Mouse (Mus musculus): ENCODE data around the gene Lhfp. TPM values are rescaled to one million over a fixed set of nuclear protein-coding genes. Genes with fewer than 3 reads are reported as not detected.

The Lhfp gene
- polyA plus RNA-seq, 1 experiment from 2014 or later = 50.7 TPM

DNA sequence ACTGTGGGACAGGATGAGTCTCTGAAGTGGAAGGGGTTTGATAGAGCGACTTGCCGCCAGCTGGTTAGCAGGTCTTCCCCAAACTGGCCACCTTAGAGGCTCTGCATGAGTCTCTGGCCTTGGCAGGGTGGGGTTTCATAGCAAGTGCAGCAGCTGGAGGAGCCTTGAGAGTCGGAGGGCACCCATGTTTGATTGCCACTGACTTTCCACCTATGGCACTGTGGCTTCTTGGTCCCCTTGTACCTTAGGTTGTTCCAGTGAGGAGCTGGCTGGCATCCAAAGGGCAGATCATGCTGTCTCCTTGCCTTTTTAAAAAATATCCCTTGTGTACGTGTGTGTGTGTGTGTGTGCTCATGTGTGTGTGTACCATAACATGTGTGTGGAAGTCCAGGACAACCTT is 152.1 kb downstream of the Lhfp start:
- ATAC-seq (ENCODE audit: low FRiP score, low read depth) = no peak
- no peak overlapping the region for H3K27ac ChIP-seq
- H3K9me3 ChIP-seq = no peaks in the 10 kb centered on the region
- no peak overlapping the region for H3K9ac ChIP-seq
- 84% methylated on average over 4 of the region's 4 CpGs for WGBS
- peaks cover 4% of the 10 kb centered on the region; the same call in 1 of the 2 replicates for H3K4me1 ChIP-seq
- no peaks in the 10 kb centered on the region for H3K36me3 ChIP-seq
- no peak overlapping the region for H3K4me2 ChIP-seq (replicated peaks)
- no peak overlapping the region for H3K4me3 ChIP-seq
- no peaks in the 10 kb centered on the region for H3K27me3 ChIP-seq (replicated peaks)

DNA sequence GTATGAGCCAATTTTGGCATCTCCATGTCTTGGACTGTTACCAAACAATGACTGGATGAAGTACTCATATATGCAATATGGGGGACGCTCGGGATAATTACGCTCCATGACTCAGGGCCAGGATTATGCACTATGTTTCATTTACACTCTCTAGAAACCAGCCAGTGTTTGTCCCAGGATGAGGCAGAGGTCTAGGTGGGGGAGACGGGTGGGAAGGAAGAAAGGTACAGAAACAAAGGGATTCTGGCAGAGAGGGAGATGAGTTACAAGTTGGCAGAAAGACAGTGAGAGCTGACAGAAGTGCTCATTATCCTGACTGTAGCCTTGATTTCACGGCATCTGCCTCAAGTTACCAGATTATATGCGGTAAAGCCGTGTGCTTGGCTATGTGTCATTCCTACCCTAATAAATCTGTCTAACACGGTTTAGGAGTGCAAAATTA is 154.4 kb downstream of the Lhfp start:
- Histone ChIP-seq H3K9ac (no peak overlapping the region), H3K4me1 (peaks cover 4% of the 10 kb centered on the region; the same call in 1 of the 2 replicates), H3K9me3 (no peaks in the 10 kb centered on the region), H3K27me3 (replicated peaks) (no peaks in the 10 kb centered on the region), H3K4me2 (replicated peaks) (no peak overlapping the region), H3K27ac (no peak overlapping the region), H3K4me3 (no peak overlapping the region), H3K36me3 (no peaks in the 10 kb centered on the region)
- ATAC-seq (ENCODE audit: low FRiP score, low read depth) = peak; percentile 37; the same call in 1 of the 2 replicates
- WGBS = 59% methylated on average over 8 of the region's 8 CpGs

DNA sequence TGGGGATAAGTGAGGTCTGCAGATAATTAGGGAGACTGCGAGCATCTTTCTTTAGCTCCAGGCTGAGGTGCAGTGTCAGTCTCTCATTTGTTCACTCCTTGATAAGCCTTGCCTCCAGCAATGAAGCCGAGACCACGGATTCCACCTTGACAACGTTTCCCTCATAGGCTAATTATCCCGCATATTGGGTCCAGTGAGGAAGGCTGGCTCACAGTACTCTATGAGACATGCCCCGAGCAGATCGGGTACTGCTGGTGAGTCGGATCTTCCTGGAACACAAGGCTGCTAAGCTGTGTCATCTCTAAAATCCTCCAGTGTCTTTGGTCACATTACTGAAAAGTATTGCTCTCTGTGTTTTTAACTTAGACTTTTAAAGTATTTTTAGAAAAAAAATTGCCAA is 158.8 kb downstream of the Lhfp start:
- H3K4me1 ChIP-seq = peaks cover 39% of the 10 kb centered on the region
- no peak overlapping the region for H3K9ac ChIP-seq
- no peaks in the 10 kb centered on the region for H3K36me3 ChIP-seq
- H3K27me3 ChIP-seq (replicated peaks) = no peaks in the 10 kb centered on the region
- H3K4me2 ChIP-seq (replicated peaks) = no peak overlapping the region
- no peak for ATAC-seq (ENCODE audit: low FRiP score, low read depth)
- no peak overlapping the region for H3K4me3 ChIP-seq
- no peaks in the 10 kb centered on the region for H3K9me3 ChIP-seq
- 87% methylated on average over 8 of the region's 8 CpGs for WGBS
- H3K27ac ChIP-seq = no peak overlapping the region

DNA sequence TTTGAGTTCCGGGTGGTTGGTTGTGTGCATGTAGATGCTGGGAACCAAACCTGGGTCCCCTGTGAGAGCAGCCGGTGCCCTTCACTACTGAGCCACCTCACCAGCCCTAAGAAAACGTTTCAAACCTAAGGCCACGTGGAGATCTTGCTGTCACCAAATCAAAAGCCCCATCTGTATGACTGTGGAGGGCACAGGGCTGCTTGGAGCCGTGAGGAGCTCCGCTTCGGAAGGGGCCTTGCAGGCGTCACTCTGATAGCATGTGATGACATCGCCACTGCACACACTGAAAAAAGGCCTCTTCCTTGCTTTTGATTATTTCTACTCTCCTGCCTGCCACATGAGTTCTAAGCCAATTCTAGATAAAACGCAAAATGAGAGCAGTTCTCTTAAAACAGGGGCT is 159.5 kb downstream of the Lhfp start:
- no peaks in the 10 kb centered on the region for H3K27me3 ChIP-seq (replicated peaks)
- no peaks in the 10 kb centered on the region for H3K9me3 ChIP-seq
- no peaks in the 10 kb centered on the region for H3K36me3 ChIP-seq
- H3K4me3 ChIP-seq = no peak overlapping the region
- 77% methylated on average over 10 of the region's 10 CpGs for WGBS
- H3K4me1 ChIP-seq = peaks cover 38% of the 10 kb centered on the region
- no peak overlapping the region for H3K27ac ChIP-seq
- no peak overlapping the region for H3K9ac ChIP-seq
- no peak for ATAC-seq (ENCODE audit: low FRiP score, low read depth)
- no peak overlapping the region for H3K4me2 ChIP-seq (replicated peaks)

DNA sequence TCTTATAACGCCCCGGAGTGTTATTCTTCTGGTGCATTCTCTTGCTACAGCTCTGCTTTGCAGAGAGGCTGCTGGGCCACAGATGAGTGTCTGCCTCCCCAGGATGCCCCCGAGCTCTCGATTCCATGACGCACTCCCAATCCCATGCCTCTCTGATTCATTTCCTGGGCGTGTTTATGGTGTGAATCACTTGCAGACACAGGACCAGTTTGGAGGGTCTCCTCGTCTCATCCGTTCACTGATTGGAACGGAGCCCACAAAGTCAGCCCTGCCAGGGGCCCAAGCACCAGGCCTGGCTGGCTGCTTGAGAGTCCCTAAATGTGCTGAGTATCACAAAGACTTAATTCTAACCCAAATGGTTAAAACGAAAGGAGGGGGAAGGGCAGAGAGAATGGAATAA is 160.3 kb downstream of the Lhfp start:
- H3K4me3 ChIP-seq = no peak overlapping the region
- no peak overlapping the region for H3K27ac ChIP-seq
- H3K9ac ChIP-seq = no peak overlapping the region
- 29% methylated on average over 10 of the region's 10 CpGs for WGBS
- peak overlapping the region; percentile 24; the same call in 1 of the 2 replicates for H3K4me2 ChIP-seq (replicated peaks)
- H3K27me3 ChIP-seq (replicated peaks) = no peaks in the 10 kb centered on the region
- peaks cover 45% of the 10 kb centered on the region for H3K4me1 ChIP-seq
- peak; percentile 74 for ATAC-seq (ENCODE audit: low FRiP score, low read depth)
- no peaks in the 10 kb centered on the region for H3K9me3 ChIP-seq
- no peaks in the 10 kb centered on the region for H3K36me3 ChIP-seq

DNA sequence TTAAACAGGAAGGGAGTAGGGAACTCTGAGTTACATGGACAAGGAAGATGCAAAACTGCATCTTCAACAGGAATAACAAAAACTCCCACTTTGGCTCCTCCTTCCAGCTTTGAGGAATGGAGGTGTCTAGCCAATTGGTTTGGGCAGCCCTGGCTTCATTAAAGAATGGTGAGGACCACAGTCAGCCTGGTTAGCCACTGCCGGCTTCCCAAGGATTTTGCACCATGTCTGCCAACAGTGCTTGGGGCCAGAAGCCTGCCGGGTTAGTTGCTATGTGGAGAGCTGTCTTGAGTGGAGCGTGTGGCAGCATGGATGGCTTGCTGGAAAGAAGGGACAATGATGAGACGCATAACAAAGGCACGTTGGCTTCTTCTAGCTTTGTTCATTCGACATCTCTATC is 160.9 kb downstream of the Lhfp start:
- no peaks in the 10 kb centered on the region for H3K36me3 ChIP-seq
- H3K4me2 ChIP-seq (replicated peaks) = no peak overlapping the region
- no peak overlapping the region for H3K9ac ChIP-seq
- H3K4me3 ChIP-seq = no peak overlapping the region
- H3K27ac ChIP-seq = no peak overlapping the region
- no peaks in the 10 kb centered on the region for H3K27me3 ChIP-seq (replicated peaks)
- ATAC-seq (ENCODE audit: low FRiP score, low read depth) = 0 out of 2 replicates have a peak, but pooled peaks have one; percentile 17
- WGBS = 50% methylated on average over 6 of the region's 6 CpGs
- peaks cover 50% of the 10 kb centered on the region for H3K4me1 ChIP-seq
- H3K9me3 ChIP-seq = no peaks in the 10 kb centered on the region

DNA sequence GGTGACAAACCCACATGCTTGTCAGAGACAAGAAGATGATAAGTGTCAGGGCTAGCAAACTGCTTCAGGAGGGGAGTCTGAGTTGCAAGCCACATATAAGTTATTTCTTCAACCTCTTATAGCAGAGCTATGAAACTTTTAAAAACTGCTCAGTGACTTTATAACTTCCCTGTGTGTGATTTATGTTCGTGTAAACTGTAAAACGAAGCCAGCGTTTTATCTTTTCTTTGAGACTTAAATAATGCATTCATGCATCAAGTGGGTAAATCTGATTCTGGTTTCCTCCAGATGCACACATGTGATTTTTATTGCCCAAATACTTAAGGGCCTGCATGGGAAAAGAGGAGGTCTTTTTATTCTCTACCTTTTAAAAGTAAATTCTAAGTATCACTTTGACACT is 161.4 kb downstream of the Lhfp start:
- Histone ChIP-seq H3K36me3 (no peaks in the 10 kb centered on the region), H3K27ac (no peak overlapping the region), H3K4me1 (peaks cover 51% of the 10 kb centered on the region), H3K4me3 (no peak overlapping the region), H3K9me3 (no peaks in the 10 kb centered on the region), H3K9ac (no peak overlapping the region), H3K27me3 (replicated peaks) (no peaks in the 10 kb centered on the region), H3K4me2 (replicated peaks) (no peak overlapping the region)
- 65% methylated on average over 3 of the region's 3 CpGs for WGBS
- no peak for ATAC-seq (ENCODE audit: low FRiP score, low read depth)

DNA sequence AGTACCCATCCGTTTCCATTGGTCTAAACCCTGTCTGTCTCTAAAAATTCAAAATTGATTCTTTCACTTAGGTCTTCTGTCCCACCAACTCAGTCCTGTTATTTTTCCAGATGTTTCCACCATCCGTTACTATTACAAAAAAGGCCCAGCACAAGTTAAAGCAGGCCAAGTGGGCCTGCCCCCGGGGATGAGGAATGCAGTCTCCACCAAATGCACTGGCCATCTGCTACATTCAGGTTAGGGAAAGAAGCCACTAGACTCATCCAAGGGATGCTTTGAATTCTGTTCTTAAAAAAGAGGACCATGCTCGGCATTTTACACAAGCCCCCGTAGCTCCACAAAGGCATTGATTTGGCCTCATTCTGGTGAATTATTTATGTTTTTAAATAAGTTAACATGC is 162.3 kb downstream of the Lhfp start:
- WGBS = 56% methylated on average over 5 of the region's 5 CpGs

DNA sequence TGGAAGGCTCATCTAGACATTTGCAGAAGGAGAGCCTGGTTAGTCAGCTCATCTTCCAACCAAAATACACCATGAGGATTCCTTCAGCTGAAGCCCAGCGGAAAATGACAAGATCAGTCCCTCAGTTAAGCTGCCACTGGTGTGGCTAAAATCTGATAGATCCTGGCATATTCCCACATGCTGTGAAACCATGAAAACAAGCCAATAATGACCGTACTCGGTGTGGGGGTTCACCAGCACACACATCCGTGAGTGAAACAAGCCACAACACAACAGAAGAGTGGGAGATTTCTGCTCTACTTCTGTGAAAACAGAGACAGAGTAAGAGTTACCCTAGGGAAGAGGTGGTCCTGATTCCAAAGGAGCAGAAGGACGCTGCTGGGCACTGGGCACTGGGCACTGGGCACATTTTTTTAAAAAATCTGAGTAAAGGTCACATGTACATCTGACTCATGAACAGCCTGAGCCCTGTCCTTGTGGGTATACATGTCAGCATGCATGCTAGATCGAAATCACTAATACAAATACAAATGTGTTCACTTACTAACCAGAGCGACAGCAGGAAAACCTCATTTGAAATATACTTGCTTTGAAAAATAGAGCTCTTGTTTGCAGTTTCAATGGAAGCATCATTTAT is 163.1 kb downstream of the Lhfp start:
- Histone ChIP-seq H3K27ac (no peak overlapping the region), H3K9ac (no peak overlapping the region), H3K9me3 (no peaks in the 10 kb centered on the region), H3K4me2 (replicated peaks) (no peak overlapping the region), H3K27me3 (replicated peaks) (no peaks in the 10 kb centered on the region), H3K4me3 (no peak overlapping the region), H3K4me1 (peaks cover 51% of the 10 kb centered on the region), H3K36me3 (no peaks in the 10 kb centered on the region)
- no peak for ATAC-seq (ENCODE audit: low FRiP score, low read depth)
- WGBS = 81% methylated on average over 7 of the region's 7 CpGs

More for the DNA sequence above, 162.3 kb downstream of the Lhfp start:
- H3K9ac ChIP-seq = no peak overlapping the region
- no peak overlapping the region for H3K4me3 ChIP-seq
- peaks cover 51% of the 10 kb centered on the region for H3K4me1 ChIP-seq
- H3K4me2 ChIP-seq (replicated peaks) = no peak overlapping the region
- H3K27ac ChIP-seq = no peak overlapping the region
- H3K36me3 ChIP-seq = no peaks in the 10 kb centered on the region
- H3K9me3 ChIP-seq = no peaks in the 10 kb centered on the region
- no peaks in the 10 kb centered on the region for H3K27me3 ChIP-seq (replicated peaks)
- ATAC-seq (ENCODE audit: low FRiP score, low read depth) = no peak

DNA sequence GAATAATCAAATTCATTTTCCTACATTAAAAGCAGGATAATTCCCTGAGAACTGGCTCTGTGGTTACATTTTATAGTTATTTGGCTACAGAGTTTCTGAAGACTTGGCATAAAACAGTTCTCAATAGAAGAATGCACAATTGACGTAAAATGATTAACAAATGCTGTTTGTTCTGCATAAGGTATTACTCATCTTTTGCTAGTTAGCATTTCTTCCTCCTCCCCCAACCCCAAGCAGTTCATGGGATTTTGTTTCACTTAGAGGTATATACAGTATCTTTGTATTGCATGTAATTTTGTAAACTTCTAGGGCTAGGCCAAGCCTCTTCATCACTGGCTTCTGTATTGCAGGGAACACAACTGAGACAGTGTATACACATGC is 163.6 kb downstream of the Lhfp start:
- peaks cover 55% of the 10 kb centered on the region for H3K4me1 ChIP-seq
- no peak overlapping the region for H3K4me3 ChIP-seq
- no peaks in the 10 kb centered on the region for H3K27me3 ChIP-seq (replicated peaks)
- no peak for ATAC-seq (ENCODE audit: low FRiP score, low read depth)
- H3K36me3 ChIP-seq = no peaks in the 10 kb centered on the region
- no peaks in the 10 kb centered on the region for H3K9me3 ChIP-seq
- H3K27ac ChIP-seq = no peak overlapping the region
- H3K4me2 ChIP-seq (replicated peaks) = no peak overlapping the region
- 94% methylated on average over 1 of the region's 1 CpGs for WGBS
- no peak overlapping the region for H3K9ac ChIP-seq

DNA sequence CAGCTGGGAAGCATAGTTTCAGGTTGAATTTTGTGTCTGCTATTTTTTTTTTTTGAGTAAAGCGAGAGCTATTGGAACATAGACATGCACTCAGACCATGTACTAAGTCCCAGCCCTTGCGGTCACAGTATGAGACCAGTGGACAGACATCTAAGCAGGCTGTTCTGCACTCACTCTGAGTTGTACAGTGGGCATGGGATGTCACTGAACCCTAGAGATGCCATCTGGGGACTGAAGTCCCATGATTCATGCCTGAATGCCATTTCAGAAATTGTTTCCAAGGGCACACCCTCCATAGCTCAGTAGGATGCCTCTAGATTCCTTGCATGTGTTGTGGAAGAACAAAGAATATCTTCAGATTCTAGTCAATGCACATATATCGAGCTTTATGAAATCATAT is 164.4 kb downstream of the Lhfp start:
- H3K9ac ChIP-seq = no peak overlapping the region
- no peak for ATAC-seq (ENCODE audit: low FRiP score, low read depth)
- H3K27ac ChIP-seq = no peak overlapping the region
- H3K36me3 ChIP-seq = no peaks in the 10 kb centered on the region
- peaks cover 59% of the 10 kb centered on the region for H3K4me1 ChIP-seq
- H3K4me2 ChIP-seq (replicated peaks) = no peak overlapping the region
- no peaks in the 10 kb centered on the region for H3K27me3 ChIP-seq (replicated peaks)
- WGBS = 88% methylated on average over 3 of the region's 3 CpGs
- no peaks in the 10 kb centered on the region for H3K9me3 ChIP-seq
- H3K4me3 ChIP-seq = no peak overlapping the region

DNA sequence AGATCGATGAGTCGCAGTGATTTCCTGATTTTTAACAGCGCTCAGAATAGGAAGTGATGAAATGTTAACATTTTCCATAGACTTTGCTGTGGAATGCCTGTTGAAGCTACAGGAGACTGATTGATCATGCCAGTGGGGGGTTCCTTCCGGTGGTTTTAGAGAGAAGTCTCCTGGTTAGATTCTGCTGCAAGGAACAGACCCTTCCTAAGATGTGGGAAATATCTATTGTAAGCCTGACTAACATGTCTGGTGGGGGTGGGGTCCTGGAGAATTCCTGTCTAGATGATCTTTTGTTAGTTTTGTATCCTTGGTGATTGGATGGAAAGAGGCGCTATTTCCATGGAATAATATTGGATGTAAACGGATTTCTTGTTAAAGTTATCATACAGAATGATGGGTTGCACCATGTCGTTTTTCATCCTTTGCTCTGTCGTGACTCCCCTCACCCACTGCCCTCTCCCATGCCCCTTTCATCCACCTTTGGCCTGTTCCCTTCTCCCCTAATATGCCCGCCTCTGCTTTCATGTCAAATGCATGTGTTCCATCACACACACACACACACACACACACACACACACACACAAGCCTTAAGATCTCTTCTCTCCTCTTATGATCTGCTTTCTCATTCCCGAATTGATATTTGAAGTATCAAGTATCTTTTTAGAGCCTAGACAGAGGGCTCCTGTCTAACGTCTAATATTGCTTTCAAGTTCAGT is 165.3 kb downstream of the Lhfp start:
- ATAC-seq (ENCODE audit: low FRiP score, low read depth) = peak; percentile 31; the same call in 1 of the 2 replicates
- no peak overlapping the region for H3K4me3 ChIP-seq
- H3K9me3 ChIP-seq = no peaks in the 10 kb centered on the region
- peaks cover 61% of the 10 kb centered on the region for H3K4me1 ChIP-seq
- H3K4me2 ChIP-seq (replicated peaks) = peak overlapping the region; percentile 6; the same call in 1 of the 2 replicates
- no peak overlapping the region; the same call in 1 of the 2 replicates for H3K27ac ChIP-seq
- 16% methylated on average over 11 of the region's 11 CpGs for WGBS
- no peaks in the 10 kb centered on the region for H3K27me3 ChIP-seq (replicated peaks)
- H3K36me3 ChIP-seq = no peaks in the 10 kb centered on the region
- no peak overlapping the region for H3K9ac ChIP-seq

DNA sequence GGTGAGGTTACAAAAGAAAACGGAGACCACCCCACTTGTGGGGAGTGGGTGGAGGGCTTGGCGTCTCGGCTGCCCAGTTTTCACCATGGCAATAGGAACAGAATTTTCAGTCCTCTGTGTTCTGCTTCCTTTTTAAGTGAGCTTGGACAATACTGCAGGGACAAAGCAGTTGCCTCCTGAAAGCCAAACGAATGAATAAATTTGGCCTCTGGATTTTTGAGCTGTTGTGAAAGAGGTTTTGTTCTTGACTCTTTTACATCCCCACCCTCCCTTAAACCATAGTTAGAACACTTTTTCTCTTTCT is 165.8 kb downstream of the Lhfp start:
- H3K9ac ChIP-seq = no peak overlapping the region
- no peaks in the 10 kb centered on the region for H3K9me3 ChIP-seq
- no peak overlapping the region for H3K4me3 ChIP-seq
- ATAC-seq (ENCODE audit: low FRiP score, low read depth) = peak; percentile 45; the same call in 1 of the 2 replicates
- H3K27me3 ChIP-seq (replicated peaks) = no peaks in the 10 kb centered on the region
- H3K36me3 ChIP-seq = no peaks in the 10 kb centered on the region
- peaks cover 56% of the 10 kb centered on the region for H3K4me1 ChIP-seq
- H3K4me2 ChIP-seq (replicated peaks) = peak overlapping the region; percentile 6; the same call in 1 of the 2 replicates
- 20% methylated on average over 4 of the region's 4 CpGs for WGBS
- H3K27ac ChIP-seq = no peak overlapping the region

Measured in neural tube, embryonic 12.5 days (tissue).